Mouse (Mus musculus): ENCODE data around the gene Fam214a. TPM values are rescaled to one million over a fixed set of nuclear protein-coding genes. Genes with fewer than 3 reads are reported as not detected.

Gene Fam214a
- polyA plus RNA-seq, 1 experiment from 2014 or later: 14.3 TPM

DNA sequence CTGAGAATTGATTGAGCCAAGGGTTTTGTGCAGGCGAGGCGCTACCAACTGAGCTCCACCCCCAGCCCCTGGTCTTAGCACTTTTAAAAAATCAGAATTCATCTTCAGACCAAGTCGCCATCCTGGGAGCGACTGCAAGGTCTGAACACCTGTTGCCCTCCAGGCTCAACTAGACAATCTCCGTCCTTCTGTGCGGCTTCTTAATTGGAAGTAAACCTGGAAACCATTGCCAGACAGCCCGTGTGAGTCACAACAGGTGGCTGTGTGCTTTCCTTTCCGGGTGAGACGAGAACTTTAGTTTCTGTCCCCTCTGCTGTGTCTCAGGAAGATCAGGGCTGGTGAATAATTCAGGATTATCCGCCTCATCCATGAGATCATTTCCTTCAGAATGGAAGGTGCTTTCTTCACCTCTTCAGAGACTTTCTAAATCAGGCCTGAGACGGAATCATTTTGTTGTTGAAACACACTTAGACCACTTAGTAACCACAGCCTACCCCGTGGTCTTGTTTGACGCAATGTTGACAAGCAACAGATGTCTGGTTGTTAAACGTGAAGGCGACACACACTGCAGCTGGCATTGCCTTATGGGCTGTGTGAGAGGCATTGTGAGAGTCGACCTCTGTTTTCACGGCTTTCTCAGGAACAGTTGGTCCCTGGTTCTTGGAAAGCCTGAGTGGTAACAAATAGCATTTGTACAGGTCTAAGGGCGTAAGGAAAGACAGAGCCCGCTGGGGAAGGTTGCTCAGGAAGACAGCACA lies 39.9 kb upstream of the Fam214a start:
- 47% methylated on average over 19 of the region's 19 CpGs for WGBS

DNA sequence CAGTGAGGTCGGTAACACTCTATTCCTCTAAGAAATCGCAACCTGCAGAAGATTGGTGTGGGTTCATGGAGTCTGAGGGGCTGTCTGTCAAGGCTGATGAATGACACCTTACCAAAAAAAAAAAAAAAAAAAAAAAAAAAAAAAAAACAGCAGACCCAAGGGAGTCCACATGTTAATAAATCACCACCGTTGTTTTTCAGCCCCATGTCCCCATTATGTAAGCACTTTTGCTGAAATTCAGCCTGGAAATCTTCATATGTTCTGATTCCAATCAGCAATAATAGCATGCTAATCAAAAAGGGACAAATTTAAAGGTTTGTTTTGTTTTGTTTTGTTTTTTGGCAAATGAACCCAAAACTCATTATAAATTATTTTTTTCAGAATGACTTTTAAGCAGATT lies 37.1 kb upstream of the Fam214a start:
- Histone ChIP-seq H3K36me3 (ENCODE audit: control insufficient read depth, insufficient read depth, low read length) (no peaks in the 10 kb centered on the region), H3K27me3 (ENCODE audit: control insufficient read depth, insufficient read depth, low read length) (no peaks in the 10 kb centered on the region), H3K27ac (replicated peaks in 1 of 2; ENCODE audit: control insufficient read depth in 1 of 2, insufficient read depth in 1 of 2, low read depth in 2 of 2, low read length in 2 of 2) (no peak overlapping the region), H3K4me3 (ENCODE audit: control insufficient read depth in 1 of 2, insufficient read depth in 1 of 2, low read depth in 1 of 2, low read length in 2 of 2) (no peak overlapping the region), H3K4me1 (ENCODE audit: control insufficient read depth in 2 of 2, insufficient read depth in 2 of 2, low read length in 2 of 2) (peaks cover 7 to 14% of the 10 kb centered on the region in 2 experiments; a peak in 3 of 4 replicates), H3K4me2 (ENCODE audit: low read length) (no peak overlapping the region), H3K9me3 (ENCODE audit: control insufficient read depth, low read length) (peaks cover 4% of the 10 kb centered on the region; the same call in 1 of the 2 replicates), H3K9ac (ENCODE audit: low read length) (no peak overlapping the region)
- 75% methylated on average over 3 of the region's 3 CpGs for WGBS
- ATAC-seq (ENCODE audit: insufficient number of reproducible peaks, insufficient read depth, low FRiP score, low read depth): no peak

More for the DNA sequence above, 39.9 kb upstream of the Fam214a start:
- no peak overlapping the region for H3K4me3 ChIP-seq (ENCODE audit: control insufficient read depth in 1 of 2, insufficient read depth in 1 of 2, low read depth in 1 of 2, low read length in 2 of 2)
- no peak overlapping the region for H3K4me2 ChIP-seq (ENCODE audit: low read length)
- no peak overlapping the region for H3K9ac ChIP-seq (ENCODE audit: low read length)
- H3K27ac ChIP-seq (replicated peaks in 1 of 2; ENCODE audit: control insufficient read depth in 1 of 2, insufficient read depth in 1 of 2, low read depth in 2 of 2, low read length in 2 of 2): 0 out of 4 replicates have a peak overlapping the region, but pooled peaks of 1 of the 2 experiments have one; percentile 14
- peaks cover 17 to 23% of the 10 kb centered on the region in 2 experiments for H3K4me1 ChIP-seq (ENCODE audit: control insufficient read depth in 2 of 2, insufficient read depth in 2 of 2, low read length in 2 of 2)
- no peak for ATAC-seq (ENCODE audit: insufficient number of reproducible peaks, insufficient read depth, low FRiP score, low read depth)
- H3K27me3 ChIP-seq (ENCODE audit: control insufficient read depth, insufficient read depth, low read length): no peaks in the 10 kb centered on the region
- peaks cover 4% of the 10 kb centered on the region; the same call in 1 of the 2 replicates for H3K9me3 ChIP-seq (ENCODE audit: control insufficient read depth, low read length)
- H3K36me3 ChIP-seq (ENCODE audit: control insufficient read depth, insufficient read depth, low read length): no peaks in the 10 kb centered on the region

- WGBS: 88% methylated on average over 12 of the region's 12 CpGs
- H3K4me3 ChIP-seq (ENCODE audit: control insufficient read depth in 1 of 2, insufficient read depth in 1 of 2, low read depth in 1 of 2, low read length in 2 of 2): no peak overlapping the region
- H3K27me3 ChIP-seq (ENCODE audit: control insufficient read depth, insufficient read depth, low read length): no peaks in the 10 kb centered on the region
- peaks cover 4% of the 10 kb centered on the region; the same call in 1 of the 2 replicates for H3K9me3 ChIP-seq (ENCODE audit: control insufficient read depth, low read length)
- no peaks in the 10 kb centered on the region for H3K36me3 ChIP-seq (ENCODE audit: control insufficient read depth, insufficient read depth, low read length)
- no peak overlapping the region for H3K9ac ChIP-seq (ENCODE audit: low read length)
- no peak overlapping the region for H3K4me2 ChIP-seq (ENCODE audit: low read length)
- no peak for ATAC-seq (ENCODE audit: insufficient number of reproducible peaks, insufficient read depth, low FRiP score, low read depth)
- peaks cover 12 to 17% of the 10 kb centered on the region in 2 experiments for H3K4me1 ChIP-seq (ENCODE audit: control insufficient read depth in 2 of 2, insufficient read depth in 2 of 2, low read length in 2 of 2)
- H3K27ac ChIP-seq (replicated peaks in 1 of 2; ENCODE audit: control insufficient read depth in 1 of 2, insufficient read depth in 1 of 2, low read depth in 2 of 2, low read length in 2 of 2): no peak overlapping the region
These were observed 32.2 kb upstream of the Fam214a start for GRCm38 (mm10) chr9:74920450-74920849.

DNA sequence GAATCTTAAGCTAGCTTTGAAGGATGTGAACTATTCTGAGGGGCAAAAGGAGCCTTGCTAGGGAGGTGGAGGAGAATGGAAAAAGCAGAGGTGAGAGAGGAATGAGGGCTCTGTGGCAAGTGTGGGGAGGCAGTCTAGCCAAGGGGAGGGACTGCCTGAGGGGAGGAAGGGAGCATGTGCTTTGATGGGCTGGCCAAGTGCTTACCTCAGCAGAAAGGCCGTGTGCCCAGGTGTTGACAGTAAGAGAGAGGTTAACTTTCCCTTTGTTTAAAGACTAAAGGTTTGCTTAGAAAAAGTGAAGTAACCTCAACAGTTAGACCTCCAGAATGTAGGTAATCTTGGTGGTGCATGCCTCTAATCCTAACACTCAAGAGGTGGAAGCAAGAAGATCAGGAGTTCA lies 31.3 kb upstream of the Fam214a start:
- Histone ChIP-seq H3K4me3 (ENCODE audit: control insufficient read depth in 1 of 2, insufficient read depth in 1 of 2, low read depth in 1 of 2, low read length in 2 of 2) (no peak overlapping the region), H3K36me3 (ENCODE audit: control insufficient read depth, insufficient read depth, low read length) (no peaks in the 10 kb centered on the region), H3K27ac (replicated peaks in 1 of 2; ENCODE audit: control insufficient read depth in 1 of 2, insufficient read depth in 1 of 2, low read depth in 2 of 2, low read length in 2 of 2) (no peak overlapping the region), H3K9ac (ENCODE audit: low read length) (no peak overlapping the region), H3K27me3 (ENCODE audit: control insufficient read depth, insufficient read depth, low read length) (no peaks in the 10 kb centered on the region), H3K9me3 (ENCODE audit: control insufficient read depth, low read length) (peaks cover 4% of the 10 kb centered on the region; the same call in 1 of the 2 replicates), H3K4me1 (ENCODE audit: control insufficient read depth in 2 of 2, insufficient read depth in 2 of 2, low read length in 2 of 2) (peaks cover 12 to 17% of the 10 kb centered on the region in 2 experiments), H3K4me2 (ENCODE audit: low read length) (no peak overlapping the region)
- WGBS: 35% methylated on average over 1 of the region's 1 CpGs
- ATAC-seq (ENCODE audit: insufficient number of reproducible peaks, insufficient read depth, low FRiP score, low read depth): no peak

DNA sequence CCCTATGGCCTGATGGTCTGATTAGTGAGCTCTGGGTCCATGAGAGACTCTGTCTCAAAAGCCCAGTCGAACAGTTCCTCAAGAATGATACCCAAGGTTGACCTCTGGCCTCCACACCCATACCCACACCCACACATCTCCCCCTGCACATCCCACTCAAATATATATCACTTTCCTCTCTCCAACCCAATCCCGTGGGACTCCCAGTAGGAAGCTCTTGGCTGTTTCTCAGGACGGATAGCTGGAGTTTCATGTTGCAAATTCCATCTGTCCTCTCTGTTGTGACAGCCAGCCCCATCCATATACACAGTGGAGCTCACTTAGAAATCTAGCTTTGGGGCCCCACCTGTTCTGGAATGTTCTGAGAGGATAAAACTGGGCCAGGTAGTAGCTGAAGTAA lies 29.8 kb upstream of the Fam214a start:
- Histone ChIP-seq H3K4me3 (ENCODE audit: control insufficient read depth in 1 of 2, insufficient read depth in 1 of 2, low read depth in 1 of 2, low read length in 2 of 2) (no peak overlapping the region), H3K27ac (replicated peaks in 1 of 2; ENCODE audit: control insufficient read depth in 1 of 2, insufficient read depth in 1 of 2, low read depth in 2 of 2, low read length in 2 of 2) (no peak overlapping the region), H3K4me1 (ENCODE audit: control insufficient read depth in 2 of 2, insufficient read depth in 2 of 2, low read length in 2 of 2) (peaks cover 10 to 17% of the 10 kb centered on the region in 2 experiments), H3K9ac (ENCODE audit: low read length) (no peak overlapping the region), H3K36me3 (ENCODE audit: control insufficient read depth, insufficient read depth, low read length) (no peaks in the 10 kb centered on the region), H3K9me3 (ENCODE audit: control insufficient read depth, low read length) (no peaks in the 10 kb centered on the region), H3K4me2 (ENCODE audit: low read length) (no peak overlapping the region), H3K27me3 (ENCODE audit: control insufficient read depth, insufficient read depth, low read length) (no peaks in the 10 kb centered on the region)
- 66% methylated on average over 3 of the region's 3 CpGs for WGBS
- ATAC-seq (ENCODE audit: insufficient number of reproducible peaks, insufficient read depth, low FRiP score, low read depth): no peak

DNA sequence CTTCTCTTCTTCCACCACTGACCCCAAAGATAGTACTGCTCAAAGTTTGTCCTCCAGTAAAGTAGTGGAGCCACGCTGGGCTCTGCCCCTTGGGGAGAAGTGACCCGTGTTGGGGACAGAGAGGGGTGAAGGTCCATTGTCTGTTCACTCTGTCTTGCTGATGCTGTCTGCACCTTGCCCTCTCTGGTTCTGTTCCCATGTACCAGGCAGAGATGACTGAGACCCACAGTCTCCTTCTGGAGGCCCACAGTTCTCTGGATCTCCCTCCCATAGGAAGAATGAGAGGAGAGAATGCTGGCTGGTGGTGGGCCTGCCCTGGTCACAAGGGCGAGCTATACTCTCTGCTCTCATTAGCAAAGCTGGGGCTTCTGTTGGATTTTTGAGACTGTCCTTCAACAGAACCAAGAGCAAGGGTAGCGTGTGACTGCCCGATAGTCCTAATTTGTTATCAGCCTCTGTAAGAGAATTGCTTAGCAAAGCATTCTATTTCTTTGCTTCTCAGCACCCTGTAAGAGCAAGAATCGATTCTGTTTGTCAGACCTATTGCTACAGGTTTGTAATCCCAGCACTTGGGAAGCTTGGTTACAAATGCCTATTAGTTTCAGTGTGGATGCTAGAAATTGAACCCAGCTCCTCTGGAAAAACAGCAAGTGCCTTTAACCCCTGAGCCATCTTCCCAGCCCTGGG lies 29.2 kb upstream of the Fam214a start:
- H3K9ac ChIP-seq (ENCODE audit: low read length): no peak overlapping the region
- H3K4me1 ChIP-seq (ENCODE audit: control insufficient read depth in 2 of 2, insufficient read depth in 2 of 2, low read length in 2 of 2): peaks cover 10 to 17% of the 10 kb centered on the region in 2 experiments
- H3K27ac ChIP-seq (replicated peaks in 1 of 2; ENCODE audit: control insufficient read depth in 1 of 2, insufficient read depth in 1 of 2, low read depth in 2 of 2, low read length in 2 of 2): no peak overlapping the region
- H3K36me3 ChIP-seq (ENCODE audit: control insufficient read depth, insufficient read depth, low read length): no peaks in the 10 kb centered on the region
- no peaks in the 10 kb centered on the region for H3K27me3 ChIP-seq (ENCODE audit: control insufficient read depth, insufficient read depth, low read length)
- H3K4me2 ChIP-seq (ENCODE audit: low read length): no peak overlapping the region
- H3K9me3 ChIP-seq (ENCODE audit: control insufficient read depth, low read length): no peaks in the 10 kb centered on the region
- no peak for ATAC-seq (ENCODE audit: insufficient number of reproducible peaks, insufficient read depth, low FRiP score, low read depth)
- H3K4me3 ChIP-seq (ENCODE audit: control insufficient read depth in 1 of 2, insufficient read depth in 1 of 2, low read depth in 1 of 2, low read length in 2 of 2): no peak overlapping the region
- 78% methylated on average over 6 of the region's 6 CpGs for WGBS

GRCm38 (mm10) chr9:74925220-74925769 lies 27.4 kb upstream of the Fam214a start:
- 88% methylated on average over 10 of the region's 10 CpGs for WGBS
- no peak overlapping the region for H3K9ac ChIP-seq (ENCODE audit: low read length)
- ATAC-seq (ENCODE audit: insufficient number of reproducible peaks, insufficient read depth, low FRiP score, low read depth): no peak

More at GRCm38 (mm10) chr9:74925220-74925769, 27.4 kb upstream of the Fam214a start:
- H3K27me3 ChIP-seq (ENCODE audit: control insufficient read depth, insufficient read depth, low read length): no peaks in the 10 kb centered on the region
- peaks cover 10 to 17% of the 10 kb centered on the region in 2 experiments for H3K4me1 ChIP-seq (ENCODE audit: control insufficient read depth in 2 of 2, insufficient read depth in 2 of 2, low read length in 2 of 2)
- H3K27ac ChIP-seq (replicated peaks in 1 of 2; ENCODE audit: control insufficient read depth in 1 of 2, insufficient read depth in 1 of 2, low read depth in 2 of 2, low read length in 2 of 2): no peak overlapping the region
- H3K4me2 ChIP-seq (ENCODE audit: low read length): no peak overlapping the region
- no peaks in the 10 kb centered on the region for H3K36me3 ChIP-seq (ENCODE audit: control insufficient read depth, insufficient read depth, low read length)
- H3K9me3 ChIP-seq (ENCODE audit: control insufficient read depth, low read length): no peaks in the 10 kb centered on the region
- no peak overlapping the region for H3K4me3 ChIP-seq (ENCODE audit: control insufficient read depth in 1 of 2, insufficient read depth in 1 of 2, low read depth in 1 of 2, low read length in 2 of 2)

Data from heart, embryonic 14.5 days (tissue).